Mouse (Mus musculus) intestine, postnatal 0 days (tissue): ENCODE data around the gene Garem2. TPM values are rescaled to one million over a fixed set of nuclear protein-coding genes. Genes with fewer than 3 reads are reported as not detected.

ENCODE experiments used
- ATAC-seq: fragments of 200-750 bp; cut with Nextera tagmentation; 2 replicates; pipeline ENCODE4 v1.8.0; 2017; ENCODE audit warnings: mild to moderate bottlenecking, moderate TSS enrichment, moderate library complexity
- H3K27ac ChIP-seq: fragments of 300-500 bp; sonication (generic); 2 replicates; pipeline ENCODE4 v1.5.1; 2014; ENCODE audit warnings: mild to moderate bottlenecking, low read depth, low read length, moderate library complexity
- H3K27me3 ChIP-seq: fragments of 300-500 bp; sonication (generic); replicated peaks from 2 replicates; pipeline ENCODE4 v1.6.1; 2014; ENCODE audit warnings: low read length, mixed read lengths; ENCODE audit not compliant: control insufficient read depth, insufficient read depth
- H3K36me3 ChIP-seq: fragments of 300-500 bp; sonication (generic); 2 replicates; pipeline ENCODE4 v1.6.1; 2014; ENCODE audit warnings: mild to moderate bottlenecking, moderate library complexity; ENCODE audit not compliant: control insufficient read depth, insufficient read depth
- H3K4me1 ChIP-seq: fragments of 300-500 bp; sonication (generic); replicated peaks from 2 replicates; pipeline ENCODE4 v1.6.1; 2014; ENCODE audit warnings: antibody characterized with exemption, low read length, mixed read lengths; ENCODE audit not compliant: control insufficient read depth, insufficient read depth
- H3K4me2 ChIP-seq: fragments of 300-500 bp; sonication (generic); replicated peaks from 2 replicates; pipeline ENCODE4 v1.6.1; 2014; ENCODE audit warnings: low read depth, mild to moderate bottlenecking, moderate library complexity
- H3K4me3 ChIP-seq: fragments of 300-500 bp; sonication (generic); 2 replicates; pipeline ENCODE4 v1.5.1; 2014; ENCODE audit warnings: low read depth, low read length
- H3K9ac ChIP-seq: fragments of 300-500 bp; sonication (generic); 2 replicates; pipeline ENCODE4 v1.6.1; 2014; ENCODE audit warnings: mild to moderate bottlenecking, low read depth, low read length
- H3K9me3 ChIP-seq: fragments of 300-500 bp; sonication (generic); 2 replicates; pipeline ENCODE4 v1.6.1; 2016; ENCODE audit warnings: mixed run types; ENCODE audit not compliant: control insufficient read depth
- CTCF ChIP-seq: sonication (generic); IDR thresholded peaks from 2 replicates; pipeline ENCODE4 v1.5.1; 2016; ENCODE audit warnings: low read depth, mild to moderate bottlenecking, control low read depth, antibody characterized with exemption, moderate library complexity
- whole genome bisulfite sequencing: fragments of 180-500 bp; shearing (Covaris S2); extraction: QIAGEN DNeasy Blood & Tissue Kit; methylation state at CpG from one replicate; pipeline ENCODE4 v1.1.7; 2014; 5-methylcytosine and 5-hydroxymethylcytosine counted together
- polyA plus RNA-seq: library from polyadenylated mRNA; unstranded; fragments of >200 nt; fragmentation: Nextera tagmentation; extraction: Ambion mirVana; gene quantifications from 2 replicates; pipeline ENCODE4 v1.2.1, GENCODE M21; 2015

Gene Garem2
- polyA plus RNA-seq, 1 experiment from 2014 or later, result 0.20 TPM

DNA sequence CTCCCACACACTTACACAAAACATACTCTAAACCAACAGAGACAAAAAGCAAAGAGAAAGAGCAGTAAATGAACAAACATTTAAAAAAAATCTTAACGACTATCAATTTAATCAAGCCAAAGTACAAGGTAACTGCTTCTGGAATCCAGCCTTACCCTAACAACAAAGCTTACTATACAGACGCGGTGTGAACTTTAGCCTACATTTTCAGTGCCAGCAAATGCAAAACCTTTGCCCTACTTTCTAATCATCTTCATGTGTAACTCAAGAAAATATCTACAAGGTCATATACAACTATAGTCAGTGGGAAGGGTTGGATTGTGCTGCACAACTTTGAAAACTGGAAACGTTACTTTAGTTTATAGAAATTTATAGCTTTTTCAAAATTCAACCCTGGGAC lies 47.0 kb downstream of the Garem2 start:
- peak; percentile 69 for ATAC-seq
- no peak overlapping the region for H3K9ac ChIP-seq
- H3K9me3 ChIP-seq, result no peaks in the 10 kb centered on the region
- WGBS, result 36% methylated on average over 4 of the region's 4 CpGs
- no peak for TF ChIP-seq CTCF
- peak overlapping the region; percentile 35; the same call in 1 of the 2 replicates for H3K4me2 ChIP-seq
- H3K4me1 ChIP-seq, result 0 out of 2 replicates have a peak, but pooled peaks cover 3% of the 10 kb centered on the region
- no peaks in the 10 kb centered on the region for H3K27me3 ChIP-seq
- peak overlapping the region; percentile 55 for H3K27ac ChIP-seq
- peaks cover 20% of the 10 kb centered on the region; the same call in 1 of the 2 replicates for H3K36me3 ChIP-seq
- no peak overlapping the region for H3K4me3 ChIP-seq

DNA sequence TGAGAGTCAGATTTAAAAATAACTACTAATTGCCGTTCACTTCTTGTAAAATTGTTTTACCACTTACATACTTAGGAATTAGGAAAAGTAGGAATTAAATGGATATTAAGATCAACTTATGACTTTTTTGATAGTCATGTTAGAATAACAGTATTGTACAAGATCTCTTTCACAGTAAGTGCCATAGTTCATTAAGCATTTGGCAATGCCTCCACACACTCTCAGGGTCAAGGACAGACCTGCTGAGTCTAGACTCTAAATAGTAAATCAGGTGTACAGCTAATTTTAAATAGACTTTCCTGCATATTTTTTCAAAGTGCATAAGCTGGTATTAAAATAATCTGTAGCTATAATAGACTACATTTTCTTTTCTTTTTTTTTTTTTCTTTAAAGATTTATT lies 47.5 kb downstream of the Garem2 start:
- ATAC-seq, result no peak
- Histone ChIP-seq H3K4me1 (0 out of 2 replicates have a peak, but pooled peaks cover 3% of the 10 kb centered on the region), H3K4me2 (peak overlapping the region; percentile 43; the same call in 1 of the 2 replicates), H3K36me3 (peaks cover 18% of the 10 kb centered on the region; the same call in 1 of the 2 replicates), H3K9ac (no peak overlapping the region), H3K27ac (peak overlapping the region; percentile 55; the same call in 1 of the 2 replicates), H3K9me3 (no peaks in the 10 kb centered on the region), H3K27me3 (no peaks in the 10 kb centered on the region), H3K4me3 (no peak overlapping the region)
- no peak for TF ChIP-seq CTCF
- WGBS, result 36% methylated on average over 1 of the region's 1 CpGs

DNA sequence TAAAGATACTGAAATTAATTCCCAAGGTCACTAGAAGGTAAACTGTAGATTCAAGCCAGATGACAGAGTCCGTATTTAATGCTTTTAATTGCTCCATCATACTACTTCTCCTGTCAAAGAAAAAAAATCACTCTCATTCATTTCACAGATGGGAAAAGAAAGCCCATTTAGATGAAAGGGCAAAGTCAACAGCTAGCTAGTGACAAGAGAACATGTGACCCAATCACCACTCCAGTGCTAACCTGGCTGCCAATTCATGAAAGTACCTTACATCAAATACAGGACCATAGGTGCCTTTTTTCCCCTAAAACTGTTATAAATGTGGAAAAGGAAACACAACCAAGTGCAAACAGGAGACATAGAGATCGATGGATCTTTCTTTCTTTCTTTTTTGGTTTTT lies 48.3 kb downstream of the Garem2 start:
- Histone ChIP-seq H3K4me3 (peak overlapping the region; percentile 100; the same call in 1 of the 2 replicates), H3K4me1 (0 out of 2 replicates have a peak, but pooled peaks cover 3% of the 10 kb centered on the region), H3K27me3 (no peaks in the 10 kb centered on the region), H3K9ac (no peak overlapping the region), H3K27ac (peak overlapping the region; percentile 64), H3K36me3 (peaks cover 16% of the 10 kb centered on the region; the same call in 1 of the 2 replicates), H3K4me2 (peak overlapping the region; percentile 64), H3K9me3 (no peaks in the 10 kb centered on the region)
- WGBS, result 65% methylated on average over 2 of the region's 2 CpGs
- no peak for ATAC-seq
- no peak for TF ChIP-seq CTCF

DNA sequence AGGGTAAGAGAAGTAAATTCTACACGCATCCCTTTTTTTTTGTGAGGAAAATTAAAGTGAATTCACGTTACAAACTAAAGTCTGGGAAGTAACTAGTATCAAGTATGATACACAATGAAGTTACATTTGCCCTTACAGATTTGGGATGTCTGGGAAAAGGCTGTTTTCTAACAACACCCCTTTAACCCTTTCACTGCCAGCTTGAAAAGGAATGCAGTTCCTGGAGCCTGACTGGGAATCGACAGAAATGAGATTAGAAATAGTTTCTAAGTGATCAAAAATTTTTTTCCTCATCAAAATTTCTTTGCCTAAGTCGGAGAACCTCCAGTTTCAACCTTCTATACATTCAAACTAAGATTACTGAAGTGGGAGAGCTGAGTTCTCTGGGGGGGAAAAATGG lies 49.1 kb downstream of the Garem2 start:
- Histone ChIP-seq H3K4me1 (0 out of 2 replicates have a peak, but pooled peaks cover 6% of the 10 kb centered on the region), H3K9me3 (no peaks in the 10 kb centered on the region), H3K36me3 (peaks cover 14% of the 10 kb centered on the region; the same call in 1 of the 2 replicates), H3K4me2 (peak overlapping the region; percentile 64), H3K27me3 (no peaks in the 10 kb centered on the region), H3K9ac (peak overlapping the region; percentile 85), H3K4me3 (peak overlapping the region; percentile 100), H3K27ac (peak overlapping the region; percentile 93)
- ATAC-seq, result no peak
- no peak for TF ChIP-seq CTCF
- WGBS, result 14% methylated on average over 4 of the region's 4 CpGs

DNA sequence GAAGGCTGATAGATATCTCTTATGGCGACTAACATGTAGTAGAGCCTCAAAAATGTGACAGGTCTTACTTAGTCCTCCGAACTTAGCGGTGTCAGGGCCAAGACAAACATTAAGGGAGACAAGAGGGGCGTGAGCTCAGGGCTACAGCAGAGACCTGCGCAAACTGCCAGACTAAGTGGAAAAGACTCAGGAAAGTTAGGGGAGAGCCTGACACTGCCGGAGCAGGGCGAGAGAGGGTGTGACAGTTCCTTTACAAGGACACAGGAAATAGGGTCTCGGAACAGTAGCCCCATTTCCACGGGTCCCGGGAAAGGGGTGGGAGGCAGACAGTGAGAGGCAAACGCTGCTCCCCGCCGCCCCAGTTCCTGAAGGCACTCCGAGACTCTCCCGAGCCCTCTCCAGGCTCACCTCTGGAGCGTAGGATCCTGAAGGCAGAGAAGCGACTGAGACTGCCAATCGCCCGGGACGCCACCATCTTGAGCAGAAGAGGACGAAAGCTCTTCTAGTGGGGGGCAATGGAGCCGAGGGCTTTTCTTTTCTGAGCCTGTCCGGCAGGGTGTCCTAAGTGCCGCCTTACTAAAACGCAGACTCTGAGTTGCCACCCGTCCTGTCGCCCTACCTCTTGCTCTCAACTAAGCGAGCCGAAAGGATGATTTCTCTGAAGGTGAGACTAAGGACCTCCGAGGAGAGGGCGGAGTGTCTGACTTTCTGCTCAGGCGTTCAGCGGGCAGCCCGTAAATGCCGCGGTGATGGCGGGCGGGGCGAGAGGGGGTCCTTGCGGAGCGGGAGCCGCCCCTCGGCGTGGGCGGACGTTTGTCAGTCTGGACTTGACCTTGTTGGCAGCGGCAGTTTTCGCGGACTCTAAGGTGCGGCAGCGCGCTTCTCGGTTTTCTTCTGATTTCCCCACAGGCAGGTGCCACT lies 49.8 kb downstream of the Garem2 start, which contains the start of the genes Hadha and Hadhb:
Gene Hadha (minus strand): TSS at position 689 of the 921 bp plus-strand sequence.
Gene Hadhb (plus strand): TSS at position 775 of the 921 bp plus-strand sequence.
- Histone ChIP-seq H3K27me3 (no peaks in the 10 kb centered on the region), H3K4me2 (peak within 1 kb of the TSS; percentile 64), H3K4me3 (peak within 1 kb of the TSS; percentile 100), H3K27ac (peak within 1 kb of the TSS; percentile 93), H3K36me3 (peaks cover 9% of the 10 kb centered on the region; the same call in 1 of the 2 replicates), H3K4me1 (0 out of 2 replicates have a peak, but pooled peaks cover 5% of the 10 kb centered on the region), H3K9ac (peak within 1 kb of the TSS; percentile 85), H3K9me3 (no peaks in the 10 kb centered on the region)
- peak; percentile 77 for ATAC-seq
- WGBS, result under 1% methylated on average over 53 of the region's 53 CpGs
- peak; percentile 30; the same call in 1 of the 2 replicates for TF ChIP-seq CTCF

DNA sequence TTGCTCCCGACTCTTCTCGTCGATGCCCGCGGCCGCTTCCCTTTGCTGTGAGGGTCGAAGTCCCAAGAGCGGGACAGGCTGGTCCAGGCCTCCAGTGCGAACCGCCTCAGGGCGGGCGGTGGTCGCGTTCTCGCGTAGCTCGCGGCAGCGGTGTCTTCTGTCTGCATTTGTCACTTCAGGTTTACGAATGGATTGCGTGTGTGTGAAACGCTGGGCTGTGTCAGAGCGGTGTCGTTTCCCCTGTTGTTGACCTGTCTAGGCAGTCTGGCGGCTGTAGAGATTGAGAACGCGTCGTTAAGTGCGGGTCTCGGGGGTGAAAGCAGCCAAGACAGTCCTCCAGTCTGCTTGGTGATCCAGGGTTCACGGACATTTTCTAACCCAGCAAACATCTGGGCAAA lies 50.4 kb downstream of the Garem2 start:
- 0 out of 2 replicates have a peak, but pooled peaks cover 2% of the 10 kb centered on the region for H3K36me3 ChIP-seq
- H3K4me2 ChIP-seq, result peak overlapping the region; percentile 64
- H3K27ac ChIP-seq, result peak overlapping the region; percentile 93
- H3K27me3 ChIP-seq, result no peaks in the 10 kb centered on the region
- H3K9ac ChIP-seq, result peak overlapping the region; percentile 85
- H3K4me1 ChIP-seq, result 0 out of 2 replicates have a peak, but pooled peaks cover 9% of the 10 kb centered on the region
- H3K4me3 ChIP-seq, result peak overlapping the region; percentile 100
- TF ChIP-seq CTCF, result no peak
- no peaks in the 10 kb centered on the region for H3K9me3 ChIP-seq
- no peak for ATAC-seq
- WGBS, result under 1% methylated on average over 31 of the region's 31 CpGs
